Mouse (Mus musculus) urinary bladder, adult 18-20 months (tissue): ENCODE data around the gene Adgrg5.

Experiments used
- DNase-seq, 2 experiments: peaks; one replicate each; pipeline ENCODE4 v3.0.0; 2022; ENCODE audit warnings: low spot score in 2 of 2, mixed read lengths in 2 of 2

Adgrg5 gene

GRCm38 (mm10) chr8:94923405-94923804 lies at the start of gene Adgrg5:
TSS of gene Adgrg5 (plus strand) at chr8:94923694.
- no peak for DNase-seq

GRCm38 (mm10) chr8:94874358-94874757 lies 49.1 kb upstream of the Adgrg5 start:
- DNase-seq: peak in 1 of 2 experiments; percentile 67

GRCm38 (mm10) chr8:94875096-94875870 lies 48.2 kb upstream of the Adgrg5 start:
- DNase-seq: peak in 1 of 2 experiments; percentile 19

GRCm38 (mm10) chr8:94875871-94876150 lies 47.7 kb upstream of the Adgrg5 start:
- peak in 1 of 2 experiments; percentile 30 for DNase-seq

GRCm38 (mm10) chr8:94876197-94876730 lies 47.2 kb upstream of the Adgrg5 start, which contains the start of gene Dok4:
TSS of gene Dok4 (minus strand) at chr8:94876330.
- peak; percentile 89 to 93 for DNase-seq

- DNase-seq: no peak
These were observed 46.7 kb upstream of the Adgrg5 start for GRCm38 (mm10) chr8:94876820-94877219.

- DNase-seq: no peak
These were observed 42.8 kb upstream of the Adgrg5 start for GRCm38 (mm10) chr8:94880742-94881141.

GRCm38 (mm10) chr8:94888383-94889036 lies 35.0 kb upstream of the Adgrg5 start:
- no peak for DNase-seq

- no peak for DNase-seq
These were observed 30.6 kb upstream of the Adgrg5 start for GRCm38 (mm10) chr8:94892917-94893316.

- DNase-seq: no peak
These were observed 24.2 kb upstream of the Adgrg5 start for GRCm38 (mm10) chr8:94899262-94899661.

GRCm38 (mm10) chr8:94900617-94901016 lies 22.9 kb upstream of the Adgrg5 start:
- DNase-seq: no peak

- DNase-seq: no peak
These were observed 22.5 kb upstream of the Adgrg5 start for GRCm38 (mm10) chr8:94901031-94901430.

- no peak for DNase-seq
These were observed 19.8 kb upstream of the Adgrg5 start for GRCm38 (mm10) chr8:94903709-94904108.

GRCm38 (mm10) chr8:94904450-94905175 lies 18.9 kb upstream of the Adgrg5 start:
- peak in 1 of 2 experiments; percentile 67 for DNase-seq

- no peak for DNase-seq
These were observed 15.7 kb upstream of the Adgrg5 start for GRCm38 (mm10) chr8:94907591-94908300.

- peak; percentile 72 to 82 for DNase-seq
These were observed 14.6 kb upstream of the Adgrg5 start for GRCm38 (mm10) chr8:94908847-94909246.

- peak in 1 of 2 experiments; percentile 43 for DNase-seq
These were observed 10.3 kb upstream of the Adgrg5 start for GRCm38 (mm10) chr8:94913061-94913660.

- no peak for DNase-seq
These were observed 9.2 kb upstream of the Adgrg5 start for GRCm38 (mm10) chr8:94914256-94914655.

GRCm38 (mm10) chr8:94914701-94915101 lies 8.8 kb upstream of the Adgrg5 start:
- DNase-seq: no peak

- DNase-seq: no peak
These were observed 7.1 kb upstream of the Adgrg5 start for GRCm38 (mm10) chr8:94916311-94916959.

- no peak for DNase-seq
These were observed 6.6 kb upstream of the Adgrg5 start for GRCm38 (mm10) chr8:94916960-94917324.
